In the genomic region with DNA sequence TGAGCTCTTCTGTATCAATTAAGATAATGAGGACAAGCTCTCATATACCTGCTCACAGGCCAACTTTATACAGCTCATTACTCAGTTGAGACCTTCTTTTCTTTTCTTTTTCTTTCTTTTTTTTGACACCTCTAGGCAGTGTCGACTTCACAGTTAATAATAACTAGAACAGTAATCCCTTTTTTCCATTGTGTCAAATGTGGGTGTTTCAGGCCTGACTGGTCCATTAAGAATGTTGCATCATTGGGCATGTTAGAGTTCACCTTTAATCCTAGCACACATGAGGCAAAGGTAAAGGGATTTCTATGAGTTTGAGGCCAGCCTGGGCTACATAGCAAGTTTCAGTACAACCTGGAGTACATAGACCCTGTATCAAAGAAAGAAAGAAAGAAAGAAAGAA, we compare ENCODE assay signal across 14 mouse cellular contexts.
DNase-seq lines count a peak whose midpoint lies in the region.
"Had no signal": no experiment of that assay in that cellular context is flagged by ENCODE, and none has a peak within 500 bp of the region (broad histone marks: within the 10 kb centered on the region; RNA-seq: fewer than 3 reads in every experiment).

No protein-coding gene starts in this region.

- peak; percentile 51 for DNase-seq in fat pad, adult 2 months (ENCODE audit: extremely low read depth, low read depth, low spot score)
- DNase-seq in gonadal fat pad, adult 2 months (ENCODE audit: low read depth): peak; percentile 51
- DNase-seq in lung, postnatal 10 days: no peak
- DNase-seq in spleen, postnatal 36 days (ENCODE audit: low spot score in 2 of 2): no peak
- DNase-seq: adrenal gland, adult 2 months; adrenal gland, adult 8-10 months; adrenal gland, postnatal 10 days; adrenal gland, postnatal 14 days; adrenal gland, postnatal 25 days; adrenal gland, postnatal 36 days; B cell, adult 2 months; cerebellum, adult 11 months; cerebellum, adult 11-12 months; cerebellum, adult 18-20 months had no signal

Comparison
In these comparisons a context has a peak if more than half of its experiments do, and no peak if none do; other contexts are left out.
1. DNase-seq: peak in fat pad, adult 2 months (single experiment) and gonadal fat pad, adult 2 months (single experiment); none in lung, postnatal 10 days (single experiment) and spleen, postnatal 36 days (0 of 2).